Mouse (Mus musculus) forebrain, embryonic 14.5 days (tissue): ENCODE data around the gene Grm3. TPM values are rescaled to one million over a fixed set of nuclear protein-coding genes. Genes with fewer than 3 reads are reported as not detected.

Source experiments
- ATAC-seq: fragments of 200-750 bp; cut with Nextera tagmentation; 2 replicates; pipeline ENCODE4 v1.8.0; 2017; ENCODE audit warnings: mild to moderate bottlenecking, moderate library complexity
- DNase-seq: peaks from one replicate; pipeline ENCODE4 v3.0.0-alpha.2; 2015; ENCODE audit warnings: low spot score
- H3K27ac ChIP-seq: fragments of 300-500 bp; sonication (generic); 2 replicates; pipeline ENCODE4 v1.5.1; 2014; ENCODE audit warnings: low read depth, mild to moderate bottlenecking, control low read depth, low read length, moderate library complexity
- H3K27me3 ChIP-seq: fragments of 300-500 bp; sonication (generic); replicated peaks from 2 replicates; pipeline ENCODE4 v1.6.1; 2014; ENCODE audit warnings: low read length, control low read depth, mixed read lengths; ENCODE audit not compliant: control insufficient read depth, insufficient read depth
- H3K36me3 ChIP-seq: fragments of 300-500 bp; sonication (generic); 2 replicates; pipeline ENCODE4 v1.6.1; 2014; ENCODE audit warnings: low read length, control low read depth; ENCODE audit not compliant: control insufficient read depth, insufficient read depth
- H3K4me1 ChIP-seq: fragments of 300-500 bp; sonication (generic); 2 replicates; pipeline ENCODE4 v1.6.1; 2014; ENCODE audit warnings: antibody characterized with exemption, low read length, control low read depth; ENCODE audit not compliant: control insufficient read depth, insufficient read depth
- H3K4me2 ChIP-seq: fragments of 300-500 bp; sonication (generic); 2 replicates; pipeline ENCODE4 v1.6.1; 2014; ENCODE audit warnings: mild to moderate bottlenecking, control low read depth, low read length
- H3K4me3 ChIP-seq: fragments of 300-500 bp; sonication (generic); 2 replicates; pipeline ENCODE4 v1.5.1; 2014; ENCODE audit warnings: low read depth, low read length, control low read depth
- H3K9ac ChIP-seq: fragments of 300-500 bp; sonication (generic); 2 replicates; pipeline ENCODE4 v1.6.1; 2014; ENCODE audit warnings: mild to moderate bottlenecking, low read length, control low read depth, moderate library complexity
- H3K9me3 ChIP-seq: fragments of 300-500 bp; sonication (generic); replicated peaks from 2 replicates; pipeline ENCODE4 v1.6.1; 2016; ENCODE audit warnings: low read length, control low read depth, mixed read lengths; ENCODE audit not compliant: control insufficient read depth
- WGBS: fragments of 180-500 bp; shearing (Covaris S2); extraction: QIAGEN DNeasy Blood & Tissue Kit; methylation state at CpG from one replicate; pipeline ENCODE4 v1.1.7; 2014; 5-methylcytosine and 5-hydroxymethylcytosine counted together
- polyA plus RNA-seq: library from polyadenylated mRNA; unstranded; fragments of >200 nt; fragmentation: Nextera tagmentation; extraction: Ambion mirVana; gene quantifications from 2 replicates; pipeline ENCODE4 v1.2.1, GENCODE M21; 2014

The Grm3 gene
- polyA plus RNA-seq, 1 experiment from 2014 or later = 8.0 TPM

DNA sequence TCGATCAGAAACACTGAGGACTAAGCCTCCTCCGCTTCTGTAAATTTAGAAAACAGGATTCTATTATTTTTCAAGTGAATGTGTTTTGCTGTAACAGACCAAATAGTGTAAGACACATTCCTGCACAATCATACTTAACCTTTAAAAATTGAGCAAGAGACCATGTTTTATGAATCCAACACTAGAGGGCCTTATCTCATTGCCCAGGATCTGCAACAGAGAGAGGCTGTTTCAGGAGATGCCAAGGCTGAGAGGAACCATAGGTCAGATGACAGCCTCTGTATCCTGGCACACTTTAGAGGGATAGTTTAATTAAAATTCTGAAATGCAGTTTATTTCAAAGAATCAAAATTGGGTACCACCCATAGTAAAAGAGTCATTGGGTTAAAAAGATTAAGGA is 271.7 kb downstream of the Grm3 start:
- Histone ChIP-seq H3K9ac (no peak overlapping the region), H3K27me3 (no peaks in the 10 kb centered on the region), H3K36me3 (no peaks in the 10 kb centered on the region), H3K4me1 (no peaks in the 10 kb centered on the region), H3K9me3 (no peaks in the 10 kb centered on the region), H3K4me2 (no peak overlapping the region), H3K27ac (no peak overlapping the region), H3K4me3 (no peak overlapping the region)
- DNase-seq = no peak
- ATAC-seq = no peak
- WGBS = 87% methylated on average over 2 of the region's 2 CpGs

DNA sequence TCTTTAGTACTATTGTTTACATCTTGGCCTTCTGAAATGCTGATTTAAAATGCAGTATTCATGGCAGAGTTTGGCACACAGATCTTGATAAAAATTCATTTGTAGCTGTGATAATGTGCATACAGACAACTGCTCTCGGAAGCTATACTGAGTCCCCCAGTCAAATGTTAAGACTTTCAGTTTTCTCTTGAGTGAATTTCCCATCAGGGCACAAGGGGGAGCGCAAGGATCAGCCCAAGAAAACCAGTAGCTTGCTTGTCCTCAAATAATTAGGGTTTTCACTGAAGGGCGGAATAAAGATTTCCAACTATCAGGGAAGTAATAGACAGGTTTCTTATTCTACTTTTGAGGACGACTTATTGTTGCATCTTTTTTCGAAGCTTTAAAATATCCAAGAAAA is 275.4 kb downstream of the Grm3 start:
- no peak overlapping the region for H3K4me3 ChIP-seq
- ATAC-seq (no peak), DNase-seq (peak; percentile 31)
- no peak overlapping the region for H3K9ac ChIP-seq
- WGBS = 63% methylated on average over 5 of the region's 5 CpGs
- no peaks in the 10 kb centered on the region for H3K36me3 ChIP-seq
- H3K9me3 ChIP-seq = no peaks in the 10 kb centered on the region
- no peak overlapping the region for H3K27ac ChIP-seq
- no peaks in the 10 kb centered on the region for H3K27me3 ChIP-seq
- H3K4me1 ChIP-seq = no peaks in the 10 kb centered on the region
- H3K4me2 ChIP-seq = no peak overlapping the region

GRCm38 (mm10) chr5:9448931-9449330 is 276.0 kb downstream of the Grm3 start:
- H3K4me3 ChIP-seq = no peak overlapping the region
- H3K9me3 ChIP-seq = no peaks in the 10 kb centered on the region
- no peaks in the 10 kb centered on the region for H3K36me3 ChIP-seq
- no peak overlapping the region for H3K9ac ChIP-seq
- no peak for DNase-seq
- no peaks in the 10 kb centered on the region for H3K4me1 ChIP-seq
- no peaks in the 10 kb centered on the region for H3K27me3 ChIP-seq
- H3K4me2 ChIP-seq = no peak overlapping the region
- WGBS = 94% methylated on average over 6 of the region's 6 CpGs
- no peak for ATAC-seq
- H3K27ac ChIP-seq = no peak overlapping the region

DNA sequence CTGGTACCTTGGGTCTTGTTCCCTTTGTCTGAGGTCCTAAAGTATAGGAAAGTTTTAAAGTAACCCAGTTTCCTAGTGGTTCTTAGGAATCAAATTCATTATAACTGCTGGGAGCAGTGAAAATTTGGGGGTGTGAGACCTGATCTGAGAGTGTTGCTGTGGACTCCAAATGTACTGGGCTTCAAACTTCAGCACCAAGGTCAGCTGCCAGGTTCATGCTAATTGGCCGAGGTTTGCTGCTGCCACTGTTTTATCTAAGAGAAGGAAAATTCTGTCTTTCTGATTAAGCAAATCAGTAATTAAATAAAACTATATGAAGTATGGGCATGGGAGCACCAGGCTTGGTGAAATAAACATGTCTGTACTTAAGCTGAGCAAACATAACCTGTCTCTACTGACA is 278.8 kb downstream of the Grm3 start:
- Histone ChIP-seq H3K4me3 (no peak overlapping the region), H3K36me3 (no peaks in the 10 kb centered on the region), H3K4me2 (no peak overlapping the region), H3K9ac (no peak overlapping the region), H3K27ac (no peak overlapping the region), H3K4me1 (no peaks in the 10 kb centered on the region), H3K27me3 (no peaks in the 10 kb centered on the region), H3K9me3 (no peaks in the 10 kb centered on the region)
- ATAC-seq (no peak), DNase-seq (peak; percentile 11)
- 18% methylated on average over 1 of the region's 1 CpGs for WGBS
